Mouse (Mus musculus): ENCODE measurements around the gene Zfp423.

The Zfp423 gene

GRCm38 (mm10) chr8:87810771-87811170 is 148.6 kb downstream of the Zfp423 start:
- DNase-seq (ENCODE audit: low read depth in 2 of 2, low spot score in 2 of 2) = no peak

DNA sequence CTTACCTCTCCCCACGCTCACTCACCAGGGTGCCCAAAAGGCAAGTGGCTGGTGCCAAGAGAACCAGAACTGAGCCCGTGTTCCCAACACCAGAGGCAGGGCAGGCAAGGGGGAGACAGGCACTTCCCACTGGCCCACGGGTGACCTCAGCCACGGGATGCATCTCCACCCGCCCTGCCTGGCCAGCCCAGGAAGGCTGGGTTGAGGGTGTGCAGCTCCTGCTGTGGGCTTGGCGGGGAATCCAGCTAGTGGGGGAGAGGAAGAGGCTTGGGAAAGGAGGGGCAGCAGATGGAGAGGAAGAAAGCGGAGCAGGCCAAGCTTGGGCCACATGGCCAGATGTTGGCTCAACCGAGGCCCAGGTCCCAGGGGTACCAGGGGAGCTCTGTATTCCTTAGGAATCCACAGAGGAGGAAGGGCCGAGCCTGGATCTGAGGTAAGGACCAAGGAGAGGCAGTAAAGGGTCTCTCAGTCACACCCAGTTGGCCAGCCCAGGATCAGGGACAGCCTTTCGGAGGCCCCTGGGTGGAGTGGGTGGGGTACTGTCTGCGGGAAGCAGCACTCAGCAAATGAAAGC is 155.0 kb downstream of the Zfp423 start:
- no peak for DNase-seq (ENCODE audit: low read depth in 2 of 2, low spot score in 2 of 2)

DNA sequence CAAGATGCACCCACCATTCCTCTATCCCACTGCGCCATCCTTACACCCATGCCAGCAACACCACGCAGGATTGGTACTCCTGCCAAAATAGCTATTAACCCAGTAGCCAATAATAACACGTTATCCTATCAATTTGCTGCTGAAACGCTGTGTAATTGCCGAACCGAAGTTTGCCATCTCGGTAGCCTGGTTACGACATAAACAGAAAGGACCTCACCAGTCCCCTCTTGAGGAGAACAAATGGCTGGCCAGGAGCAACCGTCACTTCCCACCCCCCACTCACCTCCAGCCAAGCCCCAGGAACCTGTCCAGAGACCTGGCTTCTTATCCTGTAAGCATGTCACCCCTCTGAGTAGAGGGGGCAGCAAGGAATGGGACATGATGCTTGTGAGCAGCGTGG is 156.0 kb downstream of the Zfp423 start:
- no peak for DNase-seq (ENCODE audit: low read depth in 2 of 2, low spot score in 2 of 2)

GRCm38 (mm10) chr8:87802571-87802970 is 156.8 kb downstream of the Zfp423 start:
- DNase-seq (ENCODE audit: low read depth in 2 of 2, low spot score in 2 of 2) = no peak

DNA sequence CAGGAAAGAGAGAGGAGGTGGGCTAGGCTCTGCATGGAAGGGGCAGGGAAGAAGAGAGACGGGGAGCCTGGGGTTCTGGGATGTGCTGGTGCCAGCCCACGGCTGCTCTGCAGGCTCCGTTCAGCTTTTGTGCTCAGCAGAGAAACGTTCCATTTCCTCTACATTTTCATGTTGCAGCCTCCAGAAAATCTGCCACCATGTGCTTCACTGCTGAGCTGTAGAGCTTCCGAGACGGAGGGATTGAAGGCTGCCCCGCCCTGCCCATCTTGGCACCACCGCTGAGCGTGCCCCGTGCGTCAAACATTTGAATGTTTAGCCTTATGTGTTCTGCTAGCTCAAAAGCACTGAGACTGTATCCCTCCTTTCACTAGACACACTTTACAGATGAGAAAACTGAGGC is 159.3 kb downstream of the Zfp423 start:
- DNase-seq (ENCODE audit: low read depth in 2 of 2, low spot score in 2 of 2) = no peak

- no peak for DNase-seq (ENCODE audit: low read depth in 2 of 2, low spot score in 2 of 2)
Observed at GRCm38 (mm10) chr8:87796234-87796633, 163.2 kb downstream of the Zfp423 start.

- no peak for DNase-seq (ENCODE audit: low read depth in 2 of 2, low spot score in 2 of 2)
Observed at GRCm38 (mm10) chr8:87794639-87795038, 164.8 kb downstream of the Zfp423 start.

- no peak for DNase-seq (ENCODE audit: low read depth in 2 of 2, low spot score in 2 of 2)
Observed at GRCm38 (mm10) chr8:87791103-87791502, 168.3 kb downstream of the Zfp423 start.

DNA sequence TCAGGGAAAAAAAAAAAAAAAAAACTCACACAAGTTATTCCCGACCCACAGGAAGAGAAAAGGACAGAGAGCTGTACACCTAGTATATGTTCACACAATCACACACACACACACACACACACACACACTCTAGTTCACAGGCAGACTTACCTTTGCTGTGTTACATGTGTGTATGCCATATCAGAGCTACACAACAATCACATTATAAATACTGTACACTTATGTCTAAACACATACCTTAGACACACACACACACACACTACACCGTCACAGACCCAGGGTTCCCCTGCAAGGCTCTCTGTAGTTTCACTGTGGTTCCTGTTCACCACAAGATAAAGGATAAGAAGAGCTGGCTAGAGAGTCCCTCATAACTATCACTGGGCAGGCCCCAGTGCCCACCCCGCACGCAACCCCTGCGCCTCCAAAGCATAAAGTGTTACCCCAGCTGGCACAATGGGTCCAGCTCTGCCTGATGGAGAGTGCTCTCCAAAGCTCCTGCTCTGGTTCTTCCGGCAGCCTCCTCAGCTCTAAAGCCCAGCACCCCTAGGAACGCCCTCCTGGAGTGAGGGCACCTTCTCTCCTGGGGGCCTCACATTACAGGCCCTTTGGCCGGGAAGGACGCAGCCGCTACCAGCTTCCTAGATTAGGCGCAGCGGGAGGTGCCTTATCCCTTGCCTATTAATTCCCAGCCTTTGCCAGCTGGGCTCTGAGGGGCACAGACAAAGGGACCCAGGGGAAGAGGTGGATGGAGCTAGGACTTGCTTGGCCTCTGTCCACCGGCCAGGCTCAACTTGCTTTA is 174.6 kb downstream of the Zfp423 start:
- no peak for DNase-seq (ENCODE audit: low read depth in 2 of 2, low spot score in 2 of 2)

GRCm38 (mm10) chr8:87784227-87784626 is 175.2 kb downstream of the Zfp423 start:
- no peak for DNase-seq (ENCODE audit: low read depth in 2 of 2, low spot score in 2 of 2)

DNA sequence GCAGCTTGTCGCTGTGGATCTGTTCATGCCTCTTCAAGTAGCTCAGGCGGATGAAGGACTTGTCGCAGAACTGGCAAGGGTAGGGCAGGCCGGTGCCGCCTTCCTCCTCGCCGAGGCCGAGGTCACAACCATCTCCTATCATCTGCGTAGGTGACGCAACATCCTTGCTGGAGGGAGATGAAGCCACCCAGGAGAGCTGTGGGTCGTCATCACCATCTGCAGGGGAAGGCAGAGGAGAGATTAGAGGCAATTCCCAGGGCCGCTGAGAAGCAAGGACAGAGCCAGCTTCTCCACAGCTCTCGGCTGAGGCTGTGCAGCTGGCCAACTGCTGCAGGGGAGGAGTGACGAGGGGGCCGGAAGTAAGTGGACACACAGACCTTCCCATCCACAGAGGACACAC is 176.2 kb downstream of the Zfp423 start:
- DNase-seq (ENCODE audit: low read depth in 2 of 2, low spot score in 2 of 2) = no peak

DNA sequence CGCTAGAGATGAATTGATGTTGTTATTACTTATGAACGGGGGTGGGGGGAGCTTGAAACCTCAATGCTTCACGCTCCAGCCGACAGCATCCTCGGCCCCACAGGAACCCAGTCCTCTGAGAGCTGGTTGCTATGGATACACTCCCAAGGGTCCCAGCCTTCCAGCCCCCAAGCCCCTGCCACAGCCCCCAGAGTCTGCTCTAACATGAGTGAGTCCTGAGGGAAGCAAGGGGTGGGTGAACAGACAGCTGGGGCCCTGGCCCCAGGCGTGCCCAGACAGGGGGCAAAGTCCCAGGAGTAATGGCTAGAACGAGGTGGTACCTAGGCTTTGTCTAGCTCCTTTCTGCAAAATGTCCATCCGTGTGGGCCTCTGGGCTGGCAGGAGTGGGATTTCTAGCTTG is 181.8 kb downstream of the Zfp423 start:
- DNase-seq (ENCODE audit: low read depth in 2 of 2, low spot score in 2 of 2) = no peak

DNA sequence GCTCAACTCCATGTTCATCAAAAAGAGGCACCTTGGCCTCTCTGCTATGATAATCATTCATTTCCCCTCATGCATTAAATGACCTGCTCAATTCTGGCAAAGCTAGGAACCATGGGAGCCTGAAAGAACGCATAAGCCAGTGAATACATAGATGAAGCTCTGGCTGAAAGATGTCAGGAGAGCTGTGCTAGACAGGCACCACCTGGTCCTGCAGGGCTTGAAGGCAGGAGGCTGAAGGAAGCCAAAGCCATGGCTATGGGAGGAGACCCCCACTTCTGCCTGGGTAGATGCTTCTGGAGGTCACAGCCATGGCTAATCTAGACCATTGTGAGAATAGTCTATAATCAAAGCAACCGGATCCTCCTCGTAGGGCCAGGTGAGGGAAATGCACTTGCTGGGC is 183.5 kb downstream of the Zfp423 start:
- no peak for DNase-seq (ENCODE audit: low read depth in 2 of 2, low spot score in 2 of 2)

DNA sequence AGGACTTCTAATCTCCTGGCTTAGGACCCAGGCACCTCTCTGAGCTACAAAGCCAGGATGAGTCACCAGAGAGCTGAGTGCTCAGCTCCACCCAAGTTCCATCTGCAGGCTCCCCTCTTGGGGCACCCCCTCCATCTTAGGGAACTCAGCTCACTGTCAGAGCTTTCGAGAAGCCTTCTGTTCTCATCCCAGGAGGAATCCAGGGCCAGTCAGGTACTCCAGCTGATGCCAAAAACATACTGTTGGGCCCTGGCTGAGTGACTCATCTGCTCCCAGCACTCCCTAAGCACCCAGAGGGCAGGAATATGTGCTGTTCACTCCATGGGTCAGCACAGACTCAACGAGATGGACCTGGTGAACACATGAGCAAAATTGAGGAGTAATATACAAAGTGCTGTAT is 184.4 kb downstream of the Zfp423 start:
- DNase-seq (ENCODE audit: low read depth in 2 of 2, low spot score in 2 of 2) = no peak

GRCm38 (mm10) chr8:87772894-87773502 is 186.4 kb downstream of the Zfp423 start:
- no peak for DNase-seq (ENCODE audit: low read depth in 2 of 2, low spot score in 2 of 2)

- DNase-seq (ENCODE audit: low read depth in 2 of 2, low spot score in 2 of 2) = no peak
Observed at GRCm38 (mm10) chr8:87767882-87768281, 191.5 kb downstream of the Zfp423 start.

- DNase-seq (ENCODE audit: low read depth in 2 of 2, low spot score in 2 of 2) = no peak
Observed at GRCm38 (mm10) chr8:87765276-87765675, 194.1 kb downstream of the Zfp423 start.

DNA sequence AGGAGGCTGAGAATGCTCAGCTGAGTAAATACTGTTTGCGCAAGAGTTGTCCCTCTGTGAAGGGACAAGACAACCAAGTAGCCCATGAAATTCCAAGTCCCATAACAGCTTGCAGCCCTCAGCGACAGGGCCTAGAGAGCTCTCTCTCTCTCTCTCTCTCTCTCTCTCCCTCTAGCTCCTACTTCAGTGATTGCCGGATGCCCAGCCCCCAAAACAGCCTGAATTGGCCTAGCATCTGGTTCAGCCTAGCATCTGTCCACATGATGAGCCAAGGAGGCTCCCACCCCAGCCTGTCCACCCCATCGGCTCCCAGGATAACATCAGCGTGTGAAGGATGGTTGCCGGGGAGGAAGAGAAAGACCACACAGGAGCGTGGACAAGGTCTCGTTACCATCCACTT is 200.6 kb downstream of the Zfp423 start:
- no peak for DNase-seq (ENCODE audit: low read depth in 2 of 2, low spot score in 2 of 2)

GRCm38 (mm10) chr8:87754853-87755252 is 204.5 kb downstream of the Zfp423 start:
- no peak for DNase-seq (ENCODE audit: low read depth in 2 of 2, low spot score in 2 of 2)

DNA sequence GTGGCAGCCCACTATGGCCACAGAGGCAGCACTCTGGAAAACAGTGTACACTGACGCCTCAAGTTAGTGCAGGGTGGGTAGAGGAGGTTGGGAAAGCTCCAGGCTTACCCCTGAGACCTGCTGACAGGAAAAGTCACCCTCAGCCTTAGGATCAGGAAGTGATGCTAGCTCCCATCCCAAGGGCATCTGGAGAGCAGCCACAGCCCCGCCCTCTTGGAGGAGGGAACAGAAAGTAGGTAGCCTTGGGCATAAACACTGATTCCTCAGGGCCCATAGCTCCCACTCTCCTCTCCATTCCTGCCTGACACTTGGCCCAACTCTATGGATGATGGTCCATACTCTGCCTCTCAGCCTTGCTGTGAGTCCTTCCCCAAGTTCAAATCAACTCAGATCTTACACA is 205.8 kb downstream of the Zfp423 start:
- no peak for DNase-seq (ENCODE audit: low read depth in 2 of 2, low spot score in 2 of 2)

GRCm38 (mm10) chr8:87753148-87753547 is 206.2 kb downstream of the Zfp423 start:
- no peak for DNase-seq (ENCODE audit: low read depth in 2 of 2, low spot score in 2 of 2)

DNA sequence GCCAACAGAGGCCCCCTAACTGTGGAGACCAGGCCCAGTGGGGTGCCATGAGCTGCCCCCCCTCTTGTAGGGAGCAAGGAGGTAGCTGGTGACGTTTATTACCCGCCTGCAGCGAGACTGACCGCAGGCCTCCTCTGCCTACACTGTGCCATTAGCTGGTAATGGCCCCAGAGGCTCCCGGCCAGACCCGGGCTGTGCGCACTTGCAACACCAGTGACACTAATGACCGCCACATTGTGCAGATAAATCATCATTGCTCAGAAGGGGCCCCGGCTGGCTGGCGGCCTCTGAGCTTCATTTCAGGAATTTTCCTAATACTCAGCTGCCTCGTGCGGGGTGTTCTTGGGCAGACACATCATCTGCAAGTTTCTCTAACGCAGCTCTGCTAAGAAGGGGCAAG is 206.7 kb downstream of the Zfp423 start:
- no peak for DNase-seq (ENCODE audit: low read depth in 2 of 2, low spot score in 2 of 2)

DNA sequence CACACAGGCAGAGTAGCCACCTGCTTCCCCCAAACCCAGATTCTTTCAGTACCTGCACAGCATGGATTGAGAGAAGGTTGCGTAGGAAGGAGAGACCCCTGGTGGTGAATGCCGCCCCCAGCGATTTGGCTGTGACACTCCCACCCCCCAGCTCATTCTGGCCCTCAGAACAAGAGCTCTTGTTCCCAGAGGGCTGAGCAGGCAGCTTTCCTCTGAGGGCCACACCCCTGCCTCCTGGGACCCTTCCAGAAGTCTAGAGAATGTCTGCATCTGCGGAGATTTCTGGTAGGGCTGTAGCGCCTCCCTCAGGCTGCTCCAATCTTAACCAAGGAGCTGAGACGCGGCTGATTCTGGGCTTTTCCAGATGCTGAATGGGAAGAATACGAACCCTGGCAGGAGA is 211.8 kb downstream of the Zfp423 start:
- DNase-seq (ENCODE audit: low read depth in 2 of 2, low spot score in 2 of 2) = no peak

Measured in CD8-positive naive resting alpha-beta T cell, adult 2 months (primary cell).